15 mouse cellular contexts compared by ENCODE assay signal in genomic region chrX:142769698-142770097, GRCm38 (mm10).
"Had no signal": no experiment of that assay in that cellular context is flagged by ENCODE, and none has a peak within 500 bp of the region (broad histone marks: within the 10 kb centered on the region; RNA-seq: fewer than 3 reads in every experiment).

No protein-coding gene starts in this region.

- H3K9ac ChIP-seq: neural tube, embryonic 15.5 days; stomach, embryonic 15.5 days had no signal

- H3K4me3 ChIP-seq: neural tube, embryonic 15.5 days; stomach, embryonic 15.5 days had no signal

- H3K4me1 ChIP-seq: neural tube, embryonic 15.5 days; stomach, embryonic 15.5 days had no signal

- H3K4me2 ChIP-seq: neural tube, embryonic 15.5 days; stomach, embryonic 15.5 days had no signal

- H3K36me3 ChIP-seq: neural tube, embryonic 15.5 days; stomach, embryonic 15.5 days had no signal

- H3K27ac ChIP-seq: neural tube, embryonic 15.5 days; stomach, embryonic 15.5 days; stomach, postnatal 0 days had no signal

- H3K27me3 ChIP-seq: neural tube, embryonic 15.5 days; stomach, embryonic 15.5 days had no signal

- H3K9me3 ChIP-seq: neural tube, embryonic 15.5 days; stomach, embryonic 15.5 days had no signal

- DNase-seq: retina, postnatal 1 day; right cerebral cortex, adult 18-20 months; right cerebral cortex, postnatal 14 days; right cerebral cortex, postnatal 25 days; right cerebral cortex, postnatal 4 days; spleen, adult 18-20 months; thymus, adult 18-20 months; thymus, adult 2 months; thymus, postnatal 14 days; thymus, postnatal 25 days; thymus, postnatal 36 days; thymus, postnatal 4 days had no signal
